Mouse (Mus musculus) neural tube, embryonic 12.5 days (tissue): ENCODE data around the gene Art2b. TPM values are rescaled to one million over a fixed set of nuclear protein-coding genes. Genes with fewer than 3 reads are reported as not detected.

Experiments
- ATAC-seq: fragments of 200-750 bp; cut with Nextera tagmentation; 2 replicates; pipeline ENCODE4 v1.8.0; 2017; ENCODE audit warnings: low read depth, mild to moderate bottlenecking, moderate TSS enrichment, moderate library complexity; ENCODE audit not compliant: low FRiP score
- H3K27ac ChIP-seq: fragments of 300-500 bp; sonication (generic); 2 replicates; pipeline ENCODE4 v1.5.1; 2016
- H3K27me3 ChIP-seq: fragments of 300-500 bp; sonication (generic); replicated peaks from 2 replicates; pipeline ENCODE4 v1.6.1; 2016; ENCODE audit warnings: mild to moderate bottlenecking
- H3K36me3 ChIP-seq: fragments of 300-500 bp; sonication (generic); 2 replicates; pipeline ENCODE4 v1.6.1; 2016; ENCODE audit warnings: mild to moderate bottlenecking
- H3K4me1 ChIP-seq: fragments of 300-500 bp; sonication (generic); 2 replicates; pipeline ENCODE4 v1.6.1; 2016
- H3K4me2 ChIP-seq: fragments of 300-500 bp; sonication (generic); replicated peaks from 2 replicates; pipeline ENCODE4 v1.6.1; 2016; ENCODE audit warnings: mild to moderate bottlenecking
- H3K4me3 ChIP-seq: fragments of 300-500 bp; sonication (generic); 2 replicates; pipeline ENCODE4 v1.5.1; 2016
- H3K9ac ChIP-seq: fragments of 300-500 bp; sonication (generic); 2 replicates; pipeline ENCODE4 v1.6.1; 2016; ENCODE audit warnings: mild to moderate bottlenecking
- H3K9me3 ChIP-seq: fragments of 300-500 bp; sonication (generic); 2 replicates; pipeline ENCODE4 v1.6.1; 2016; ENCODE audit warnings: mild to moderate bottlenecking
- WGBS: fragments of 180-500 bp; shearing (Covaris S2); methylation state at CpG from one replicate; pipeline ENCODE4 v1.1.7; 2016; 5-methylcytosine and 5-hydroxymethylcytosine counted together
- polyA plus RNA-seq: library from polyadenylated mRNA; unstranded; fragments of >200 nt; fragmentation: Nextera tagmentation; extraction: Ambion mirVana; gene quantifications from 2 replicates; pipeline ENCODE4 v1.2.1, GENCODE M21; 2016

Art2b gene
- polyA plus RNA-seq, 1 experiment from 2014 or later: not detected

DNA sequence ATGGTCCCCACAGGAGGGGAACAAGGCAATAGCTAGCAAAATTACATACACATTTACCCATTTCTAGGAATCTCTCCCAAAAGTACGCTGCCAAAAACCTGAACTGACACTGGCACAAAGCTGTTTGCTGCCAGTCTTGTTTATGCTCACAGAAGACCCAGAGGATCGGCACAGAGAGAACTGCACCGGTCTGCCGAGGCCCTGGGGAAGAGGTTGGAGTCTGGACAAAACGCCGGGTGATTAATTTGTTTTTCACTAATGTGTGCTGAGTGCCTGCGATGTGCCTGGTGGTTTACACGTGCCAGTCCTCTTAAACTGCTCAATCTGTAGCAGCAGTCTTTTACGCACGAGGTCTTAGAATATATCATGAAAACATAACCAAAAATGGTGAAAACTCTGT, 50.3 kb downstream of the Art2b start:
- no peaks in the 10 kb centered on the region for H3K36me3 ChIP-seq
- H3K4me3 ChIP-seq: no peak overlapping the region
- no peak overlapping the region for H3K27ac ChIP-seq
- H3K9me3 ChIP-seq: no peaks in the 10 kb centered on the region
- H3K27me3 ChIP-seq: no peaks in the 10 kb centered on the region
- H3K4me2 ChIP-seq: no peak overlapping the region
- no peak overlapping the region for H3K9ac ChIP-seq
- 0 out of 2 replicates have a peak, but pooled peaks cover 9% of the 10 kb centered on the region for H3K4me1 ChIP-seq
- no peak for ATAC-seq
- WGBS: 58% methylated on average over 10 of the region's 10 CpGs

DNA sequence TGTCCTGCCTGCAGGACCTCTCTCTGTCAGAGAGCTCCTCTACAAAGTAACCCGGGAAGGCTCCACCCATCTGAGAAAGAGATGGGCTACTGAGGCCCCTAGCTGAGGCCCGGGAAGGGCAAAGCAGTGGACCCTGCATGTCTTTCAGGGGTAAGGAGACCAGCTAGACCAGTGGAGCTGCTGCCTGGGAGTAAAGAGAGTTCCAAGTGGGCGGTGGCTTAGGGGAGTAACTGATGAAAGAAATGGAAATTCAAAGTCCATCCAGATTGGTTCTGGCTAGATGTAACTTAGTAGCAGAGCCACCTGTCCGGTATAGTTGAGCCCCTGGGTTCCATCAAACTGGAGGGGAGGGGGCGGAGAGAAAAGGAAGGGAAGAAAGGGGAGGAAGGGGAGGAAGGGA, 51.0 kb downstream of the Art2b start:
- H3K4me1 ChIP-seq: 0 out of 2 replicates have a peak, but pooled peaks cover 9% of the 10 kb centered on the region
- H3K9me3 ChIP-seq: no peaks in the 10 kb centered on the region
- H3K4me2 ChIP-seq: no peak overlapping the region
- H3K27me3 ChIP-seq: no peaks in the 10 kb centered on the region
- no peak overlapping the region for H3K27ac ChIP-seq
- no peak overlapping the region for H3K9ac ChIP-seq
- 28% methylated on average over 5 of the region's 5 CpGs for WGBS
- no peak overlapping the region for H3K4me3 ChIP-seq
- H3K36me3 ChIP-seq: no peaks in the 10 kb centered on the region
- no peak for ATAC-seq

Other genes with a start within 250 kb of the Art2b start
- gene Arap1, start 237.5 kb downstream of the Art2b start, polyA plus RNA-seq: 8.9 and 13.7 TPM in 2 replicates
- not detected in 2 replicates for gene Gm45837, start 174.7 kb downstream of the Art2b start, polyA plus RNA-seq
- 30.7 and 40.0 TPM in 2 replicates for gene Pde2a, start 163.9 kb downstream of the Art2b start, polyA plus RNA-seq
- gene Clpb, start 78.0 kb upstream of the Art2b start, polyA plus RNA-seq: 33.8 and 41.0 TPM in 2 replicates
- 1.9 and 2.4 TPM in 2 replicates for gene Phox2a, start 232.7 kb upstream of the Art2b start, polyA plus RNA-seq